ENCODE assay signal across 15 mouse cellular contexts in genomic region chrY:90728251-90728904, GRCm38 (mm10). TPM values are rescaled to one million over a fixed set of nuclear protein-coding genes. Genes with fewer than 3 reads are reported as not detected.
DNase-seq lines count a peak whose midpoint lies in the region; ATAC-seq and TF ChIP-seq lines count a peak whose summit lies in the region.
"Not testable (repeated sequence)": the region's sequence is repeated elsewhere in the genome, so short reads cannot be mapped to it uniquely, and the experiment has no call there.
"Had no signal": no experiment of that assay in that cellular context is flagged by ENCODE, and none has a peak within 500 bp of the region (broad histone marks: within the 10 kb centered on the region; RNA-seq: fewer than 3 reads in every experiment).

No protein-coding gene starts in this region.

- not testable (repeated sequence) for H3K27ac ChIP-seq in embryonic facial prominence, embryonic 15.5 days (replicated peaks); limb, embryonic 11.5 days (replicated peaks; ENCODE audit: low read depth, low read length); midbrain, embryonic 15.5 days

- WGBS in embryonic facial prominence, embryonic 15.5 days, result 78% methylated on average over 12 of the region's 13 CpGs
- WGBS in limb, embryonic 11.5 days, result 83% methylated on average over 12 of the region's 13 CpGs
- WGBS in midbrain, embryonic 15.5 days, result 70% methylated on average over 11 of the region's 13 CpGs

- H3K27me3 ChIP-seq in Patski; embryonic facial prominence, embryonic 15.5 days; limb, embryonic 11.5 days (ENCODE audit: control insufficient read depth, insufficient read depth, low read length); midbrain, embryonic 15.5 days (replicated peaks): not testable (repeated sequence)

- CTCF ChIA-PET in Patski (lab: Charles Lee), result not testable (repeated sequence)

- in situ Hi-C loops in Patski (cut with MboI; ENCODE audit: low pct_unique_long_range_greater_than_20kb), result not testable (repeated sequence)

- not testable (repeated sequence) for H3K4me3 ChIP-seq in embryonic facial prominence, embryonic 15.5 days (replicated peaks); limb, embryonic 11.5 days (ENCODE audit: low read depth, low read length); midbrain, embryonic 15.5 days

- not testable (repeated sequence) for H3K4me2 ChIP-seq in embryonic facial prominence, embryonic 15.5 days (replicated peaks); limb, embryonic 11.5 days (ENCODE audit: low read depth, severe bottlenecking); midbrain, embryonic 15.5 days

- not testable (repeated sequence) for H3K4me1 ChIP-seq in embryonic facial prominence, embryonic 15.5 days; limb, embryonic 11.5 days (ENCODE audit: control insufficient read depth, insufficient read depth, low read length); midbrain, embryonic 15.5 days

- DNase-seq in Patski (ENCODE audit: low read depth, low spot score); limb, embryonic 11.5 days (ENCODE audit: low spot score): not testable (repeated sequence)
- DNase-seq in heart, postnatal 4 days, result peak; percentile 36
- peak; percentile 0 for DNase-seq in retina, postnatal 1 day
- peak; percentile 9 for DNase-seq in thymus, postnatal 14 days

- H3K9me3 ChIP-seq in embryonic facial prominence, embryonic 15.5 days (replicated peaks); limb, embryonic 11.5 days (ENCODE audit: control insufficient read depth, low read length); midbrain, embryonic 15.5 days: not testable (repeated sequence)

- not testable (repeated sequence) for TF ChIP-seq CTCF in Patski (IDR thresholded peaks at IDR 0.05)

- POLR2A ChIA-PET in Patski (lab: Charles Lee), result not testable (repeated sequence)

- H3K36me3 ChIP-seq in embryonic facial prominence, embryonic 15.5 days; limb, embryonic 11.5 days (ENCODE audit: control insufficient read depth, insufficient read depth, low read length); midbrain, embryonic 15.5 days (replicated peaks): not testable (repeated sequence)

- ATAC-seq in Patski, result peak; percentile 24
- 0 out of 2 replicates have a peak, but pooled peaks have one; percentile 8 for ATAC-seq in embryonic facial prominence, embryonic 15.5 days (ENCODE audit: insufficient number of reproducible peaks, low FRiP score, low TSS enrichment, low read depth)
- peak; percentile 33; the same call in 1 of the 2 replicates for ATAC-seq in limb, embryonic 11.5 days (ENCODE audit: insufficient number of reproducible peaks, low FRiP score, low TSS enrichment, low read depth)
- ATAC-seq in midbrain, embryonic 15.5 days (replicated peaks), result 0 out of 2 replicates have a peak, but pooled peaks have one; percentile 19

- H3K9ac ChIP-seq in embryonic facial prominence, embryonic 15.5 days; limb, embryonic 11.5 days (ENCODE audit: low read length); midbrain, embryonic 15.5 days: not testable (repeated sequence)

RNA-seq across cellular contexts. Expression of gene Gm21860, which starts 26.2 kb away (rescaled TPM):
- not detected for polyA plus RNA-seq in Patski (2021)
- not detected in 2 replicates for polyA plus RNA-seq in embryonic facial prominence, embryonic 15.5 days (2015; fragmentation: Nextera tagmentation; extraction: Ambion mirVana)
- not detected for total RNA-seq in heart, postnatal 4 days (2021)
- not detected in 2 replicates for polyA plus RNA-seq in limb, embryonic 11.5 days (2014; fragmentation: Nextera tagmentation; extraction: Ambion mirVana)
- polyA plus RNA-seq in midbrain, embryonic 15.5 days (2015; fragmentation: Nextera tagmentation; extraction: Ambion mirVana), result not detected in 2 replicates
- total RNA-seq: gastrocnemius, postnatal 14 days; layer of hippocampus, postnatal 36 days; left cerebral cortex, postnatal 4 days; megakaryocyte progenitor cell, adult 5-6 weeks had no signal
- polyA plus RNA-seq: forebrain, embryonic 15.5 days; heart, embryonic 13.5 days; hindbrain, embryonic 10.5 days; liver, postnatal 0 days had no signal

RNA-seq across cellular contexts. Expression of gene Gm47283, which starts 56.2 kb away (rescaled TPM):
- not detected for polyA plus RNA-seq in Patski (2021)
- polyA plus RNA-seq in embryonic facial prominence, embryonic 15.5 days (2015; fragmentation: Nextera tagmentation; extraction: Ambion mirVana), result not detected in 2 replicates
- not detected for total RNA-seq in heart, postnatal 4 days (2021)
- not detected in 2 replicates for polyA plus RNA-seq in limb, embryonic 11.5 days (2014; fragmentation: Nextera tagmentation; extraction: Ambion mirVana)
- not detected in 2 replicates for polyA plus RNA-seq in midbrain, embryonic 15.5 days (2015; fragmentation: Nextera tagmentation; extraction: Ambion mirVana)
- total RNA-seq: gastrocnemius, postnatal 14 days; layer of hippocampus, postnatal 36 days; left cerebral cortex, postnatal 4 days; megakaryocyte progenitor cell, adult 5-6 weeks had no signal
- polyA plus RNA-seq: forebrain, embryonic 15.5 days; heart, embryonic 13.5 days; hindbrain, embryonic 10.5 days; liver, postnatal 0 days had no signal
